Mouse (Mus musculus): ENCODE results near the gene Mrgpra2b. TPM values are rescaled to one million over a fixed set of nuclear protein-coding genes. Genes with fewer than 3 reads are reported as not detected.

Mrgpra2b gene
- polyA plus RNA-seq, 1 experiment from 2014 or later = not detected

Other genes with a start within 250 kb of the Mrgpra2b start
- not detected in 2 replicates for gene Mrgpra1, start 174.6 kb downstream of the Mrgpra2b start, polyA plus RNA-seq (2016; fragmentation: Nextera tagmentation; extraction: Ambion mirVana)
- gene Mrgpra2a, start 76.7 kb downstream of the Mrgpra2b start, polyA plus RNA-seq (2016; fragmentation: Nextera tagmentation; extraction: Ambion mirVana) = not detected in 2 replicates
- not detected in 2 replicates for gene Mrgpra3, start 72.5 kb upstream of the Mrgpra2b start, polyA plus RNA-seq (2016; fragmentation: Nextera tagmentation; extraction: Ambion mirVana)